Mouse (Mus musculus): ENCODE results near the gene Fgf22. TPM values are rescaled to one million over a fixed set of nuclear protein-coding genes. Genes with fewer than 3 reads are reported as not detected.
"Not testable (repeated sequence)": the region's sequence is repeated elsewhere in the genome, so short reads cannot be mapped to it uniquely, and the experiment has no call there.

Gene Fgf22
- total RNA-seq, 2 experiments from 2014 or later = not detected

DNA sequence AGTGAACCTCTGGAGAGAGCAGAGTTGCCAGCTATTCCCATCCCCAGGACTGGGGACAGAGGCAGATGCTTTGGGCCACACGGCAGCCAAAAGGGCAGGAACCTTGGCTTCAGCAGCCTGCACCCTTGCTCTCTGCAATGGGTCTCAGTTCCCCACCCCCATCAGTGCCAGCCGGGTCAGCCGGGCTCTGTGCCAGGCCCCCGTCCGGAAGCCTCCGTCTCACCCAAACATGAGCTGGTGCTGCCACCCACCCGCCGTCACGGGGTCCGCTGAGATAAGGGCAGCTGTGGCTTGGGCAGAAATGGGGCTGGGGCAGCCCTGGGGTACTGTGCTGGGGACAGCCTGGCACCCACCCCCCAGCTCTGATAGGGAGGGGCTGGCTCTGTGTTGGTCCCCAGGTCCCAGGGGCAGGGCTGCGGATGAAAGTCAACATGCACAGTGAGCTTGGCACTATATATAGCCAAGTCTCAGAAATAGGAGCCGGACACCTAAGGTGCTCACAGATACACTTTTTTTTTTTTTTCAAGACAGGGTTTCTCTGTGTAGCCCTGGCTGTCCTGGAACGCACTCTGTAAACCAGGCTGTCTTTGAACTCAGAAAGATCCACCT lies 25.4 kb upstream of the Fgf22 start:
- DNase-seq (ENCODE audit: low spot score in 2 of 2) = no peak

DNA sequence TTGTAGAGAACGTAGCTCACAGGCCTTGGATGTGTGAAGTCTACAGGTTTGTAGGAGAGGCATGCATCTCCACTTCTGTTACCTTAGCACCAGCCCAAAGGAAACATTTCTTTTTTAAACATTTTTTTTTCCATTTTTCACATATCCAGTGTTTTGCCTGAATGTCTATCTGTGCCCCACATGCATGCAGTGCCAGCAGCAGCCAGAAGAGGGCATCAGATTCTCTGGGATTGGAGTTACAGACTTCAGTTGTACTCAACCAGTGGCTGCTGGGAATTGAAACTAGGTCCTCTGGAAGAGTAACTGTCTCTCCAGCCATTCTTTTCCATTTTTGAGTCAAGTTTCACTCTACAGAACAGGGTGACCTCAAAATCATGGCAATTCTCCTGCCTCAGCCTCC lies 22.4 kb upstream of the Fgf22 start:
- no peak for DNase-seq (ENCODE audit: low spot score in 2 of 2)

DNA sequence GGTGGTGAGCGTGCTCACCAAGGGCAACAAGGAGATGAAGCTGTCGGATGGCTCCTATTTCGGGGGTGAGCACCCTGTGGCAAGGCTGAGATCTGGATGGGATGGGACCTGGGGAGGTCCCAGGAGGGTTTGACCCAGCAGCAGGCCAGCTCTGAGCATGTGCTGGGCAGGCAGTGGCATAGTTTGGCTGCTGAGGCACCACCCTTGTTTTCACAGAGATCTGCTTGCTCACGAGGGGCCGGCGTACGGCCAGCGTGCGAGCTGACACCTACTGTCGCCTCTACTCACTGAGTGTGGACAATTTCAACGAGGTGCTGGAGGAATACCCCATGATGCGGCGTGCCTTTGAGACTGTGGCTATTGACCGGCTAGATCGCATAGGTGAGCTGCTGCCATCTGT lies 21.0 kb upstream of the Fgf22 start:
- DNase-seq (ENCODE audit: low spot score in 2 of 2) = no peak

DNA sequence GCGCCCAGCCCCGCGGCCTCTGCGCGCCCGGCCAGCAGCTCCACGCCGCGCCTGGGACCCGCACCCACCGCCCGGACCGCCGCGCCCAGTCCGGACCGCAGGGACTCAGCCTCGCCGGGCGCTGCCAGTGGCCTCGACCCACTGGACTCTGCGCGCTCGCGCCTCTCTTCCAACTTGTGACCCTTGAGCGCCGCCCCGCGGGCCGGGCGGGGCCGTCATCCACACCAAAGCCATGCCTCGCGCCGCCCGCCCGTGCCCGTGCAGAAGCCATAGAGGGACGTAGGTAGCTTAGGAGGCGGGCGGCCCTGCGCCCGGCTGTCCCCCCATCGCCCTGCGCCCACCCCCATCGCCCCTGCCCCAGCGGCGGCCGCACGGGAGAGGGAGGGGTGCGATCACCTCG lies 19.5 kb upstream of the Fgf22 start:
- no peak for DNase-seq (ENCODE audit: low spot score in 2 of 2)

DNA sequence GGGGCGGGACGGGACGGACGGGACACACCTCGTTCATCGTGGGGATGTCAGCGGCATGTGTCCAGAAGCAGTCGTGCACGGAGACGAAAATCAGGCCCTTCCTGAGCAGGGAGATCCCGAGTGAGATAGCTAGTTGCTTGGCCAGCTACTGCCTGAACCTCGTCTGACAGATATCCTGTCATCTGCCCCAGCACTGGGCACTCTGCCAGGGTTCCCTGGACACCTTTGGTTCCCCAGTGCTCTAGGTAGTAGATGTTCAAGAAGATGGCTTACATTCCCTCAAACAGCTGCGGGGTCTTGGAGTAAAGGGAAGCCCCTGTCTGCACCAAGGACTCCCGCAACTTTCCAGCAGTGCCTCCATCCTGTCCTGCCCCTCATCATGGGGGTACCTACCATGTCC lies 18.2 kb upstream of the Fgf22 start:
- no peak for DNase-seq (ENCODE audit: low spot score in 2 of 2)

DNA sequence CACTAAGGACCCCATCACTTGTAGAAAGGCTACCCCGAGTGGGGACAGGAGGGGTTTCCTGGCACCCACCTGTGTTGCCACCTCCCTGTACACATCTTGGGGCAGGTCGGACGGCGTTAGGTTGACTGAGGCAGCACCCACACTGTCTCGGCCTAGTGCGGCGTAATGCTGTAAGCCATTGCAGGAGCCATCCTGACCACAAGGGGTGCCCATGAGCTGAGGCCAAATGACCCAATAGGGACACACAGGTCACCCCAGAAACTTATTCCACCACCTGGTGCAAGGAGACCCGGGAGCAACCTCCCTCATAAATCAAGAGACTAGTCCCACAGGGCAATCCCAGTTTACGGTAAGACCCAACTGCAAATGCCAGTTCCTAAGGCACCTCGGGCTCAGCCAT lies 16.6 kb upstream of the Fgf22 start:
- no peak for DNase-seq (ENCODE audit: low spot score in 2 of 2)

DNA sequence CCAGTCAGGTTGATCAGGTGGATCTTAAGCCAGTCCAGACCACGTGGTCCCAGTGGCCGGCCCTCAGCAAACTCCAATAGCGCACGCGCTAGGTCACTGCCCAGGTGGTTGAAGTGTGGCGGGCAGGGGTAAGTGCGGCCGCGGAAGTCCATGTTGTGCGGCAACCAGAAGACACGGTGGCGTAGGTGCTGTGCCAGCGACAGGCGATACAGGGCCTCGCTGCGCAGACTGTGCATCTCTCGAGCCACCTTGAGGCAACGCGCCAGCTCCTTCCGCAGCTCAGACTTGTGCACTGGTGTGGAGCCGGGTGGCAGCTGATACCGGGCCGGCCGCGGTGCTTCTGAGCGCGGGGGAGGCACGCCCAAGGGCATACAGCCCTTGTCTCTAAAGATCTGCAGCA lies 15.6 kb upstream of the Fgf22 start:
- no peak for DNase-seq (ENCODE audit: low spot score in 2 of 2)

DNA sequence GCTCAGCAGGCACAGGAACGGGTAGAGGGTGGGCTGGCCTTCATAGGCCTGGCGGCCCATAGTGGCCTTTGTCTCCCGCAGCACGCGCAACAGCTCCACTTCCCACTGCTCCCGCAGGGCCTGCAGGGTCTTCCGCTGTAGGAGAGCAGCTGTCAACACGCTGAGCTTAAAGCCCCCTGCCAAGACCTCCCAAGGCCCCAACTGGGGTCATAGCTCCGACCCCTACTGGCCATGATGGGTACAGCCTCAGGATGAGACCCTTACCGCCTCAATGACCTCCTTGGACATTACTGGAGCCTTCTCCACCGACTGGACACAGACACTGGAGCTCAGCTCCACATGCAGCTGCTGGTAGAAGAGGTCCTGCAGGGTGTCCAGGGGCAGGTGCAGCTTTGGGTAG lies 14.0 kb upstream of the Fgf22 start:
- DNase-seq (ENCODE audit: low spot score in 2 of 2) = no peak

DNA sequence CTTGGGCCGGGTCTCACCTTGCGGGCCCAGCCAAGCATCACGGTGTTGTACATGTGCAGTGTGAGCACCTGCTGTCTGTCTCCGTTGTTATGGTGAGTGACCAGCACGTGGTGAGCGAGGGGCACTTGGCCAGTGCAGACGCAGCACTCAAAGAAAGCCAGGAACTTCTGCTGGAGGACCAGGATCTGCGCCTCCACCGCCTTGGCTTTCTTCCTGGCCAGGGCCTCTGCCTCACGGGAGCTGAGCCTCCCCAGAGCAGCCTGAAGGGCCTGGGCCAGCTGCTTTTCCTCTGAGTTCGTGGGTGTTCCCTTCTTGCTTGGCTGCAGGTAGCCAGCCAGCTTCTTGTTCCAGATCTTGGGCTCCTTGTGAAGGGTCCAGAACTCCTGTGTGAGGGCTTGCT lies 11.7 kb upstream of the Fgf22 start:
- no peak for DNase-seq (ENCODE audit: low spot score in 2 of 2)

DNA sequence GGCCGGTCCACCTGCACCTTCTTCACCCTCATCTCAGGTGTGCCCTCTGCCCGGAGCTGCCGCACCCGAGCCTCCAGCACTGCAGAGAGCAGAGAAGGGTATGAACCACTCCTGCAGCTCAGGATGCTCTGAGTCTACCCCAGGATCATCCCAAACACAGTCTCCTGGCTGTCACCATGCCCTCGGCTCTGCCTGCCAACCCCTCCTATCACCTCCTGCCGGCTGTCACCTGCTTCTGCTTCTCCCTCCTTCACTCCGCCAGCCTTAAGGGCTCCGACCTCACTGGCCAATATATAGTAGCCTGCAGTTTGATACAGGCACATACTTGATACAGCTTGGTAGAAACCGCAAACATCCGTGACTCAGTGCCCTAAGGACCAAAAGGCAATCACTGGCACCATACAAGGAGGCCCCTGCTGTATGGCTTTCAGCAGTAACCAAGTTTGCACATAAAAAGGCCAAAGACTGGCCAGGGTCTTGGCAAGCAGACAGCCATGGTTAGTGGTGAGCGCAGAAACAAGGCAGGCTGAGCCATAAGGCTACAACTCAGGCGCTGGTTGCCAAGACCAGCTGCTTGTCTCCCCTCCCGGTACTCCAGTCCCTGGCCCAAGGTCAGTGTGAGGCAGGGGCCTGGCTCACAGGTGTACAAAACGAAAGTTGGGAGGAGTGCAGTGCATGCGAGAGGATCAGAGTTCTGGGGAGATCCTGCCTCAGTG lies 11.1 kb upstream of the Fgf22 start:
- no peak for DNase-seq (ENCODE audit: low spot score in 2 of 2)

DNA sequence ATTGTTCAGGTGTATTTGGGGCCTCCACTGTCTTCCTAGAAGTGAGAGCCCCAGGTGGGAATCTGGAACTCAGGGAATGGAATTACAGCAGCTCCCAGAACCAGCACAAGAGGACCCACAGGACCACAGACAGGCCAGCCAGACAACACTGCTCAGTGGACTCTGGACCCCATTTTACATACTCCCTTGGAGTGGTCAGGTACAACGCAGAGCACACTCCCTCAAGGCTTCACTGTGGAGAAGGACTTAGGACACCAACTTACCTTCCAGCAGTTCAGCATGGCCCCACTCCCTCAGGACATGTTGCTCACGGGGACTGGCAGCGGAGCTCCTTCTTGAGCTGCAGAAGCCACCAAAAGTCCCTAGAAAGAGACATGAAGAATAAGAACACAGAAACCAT lies 9.5 kb upstream of the Fgf22 start:
- DNase-seq (ENCODE audit: low spot score in 2 of 2) = no peak

DNA sequence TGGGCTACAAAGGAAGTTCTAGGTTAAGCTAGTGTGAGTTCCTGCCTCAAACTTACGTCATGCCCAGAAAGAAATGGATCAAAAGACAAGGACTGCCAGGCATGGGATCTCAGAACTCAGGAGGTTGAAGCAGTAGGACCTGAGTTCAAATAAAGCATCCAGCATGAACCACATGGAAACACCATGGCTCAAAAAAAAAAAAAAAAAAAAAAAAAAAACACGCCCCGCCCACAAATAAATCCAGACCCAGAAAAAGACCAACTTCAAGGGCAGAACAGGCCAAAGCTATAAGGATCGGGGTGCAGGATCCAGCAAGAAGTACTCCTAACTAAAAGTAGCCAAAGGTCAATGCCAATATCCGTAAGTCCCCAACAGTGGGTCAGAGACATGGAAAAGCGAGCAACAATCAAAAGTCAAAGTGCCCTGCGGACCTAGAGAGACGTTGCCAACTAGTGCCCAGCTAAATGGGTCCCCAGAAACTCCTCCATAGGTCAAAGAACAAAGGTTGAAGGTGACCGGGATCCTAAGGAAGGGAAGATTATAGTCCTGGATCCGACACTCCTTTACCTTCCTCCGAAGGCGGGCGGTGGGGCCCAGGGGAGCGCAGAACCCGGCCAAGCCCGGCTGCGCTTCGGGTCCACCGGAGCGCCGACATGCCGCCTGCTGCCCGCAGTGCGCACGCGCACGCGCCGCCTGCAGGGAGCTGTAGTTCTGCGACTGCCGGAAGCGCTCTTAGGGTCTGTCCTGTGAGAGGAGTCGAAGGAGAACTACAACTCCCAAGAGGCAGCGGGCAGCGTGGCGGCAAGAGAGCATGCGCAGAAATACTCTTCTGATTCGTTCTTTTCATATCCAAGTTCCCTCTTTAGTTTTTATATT lies 8.7 kb upstream of the Fgf22 start, which contains the start of gene Polrmt:
Polrmt (minus strand) TSS at position 684 of the 876 bp plus-strand sequence.
- DNase-seq (ENCODE audit: low spot score in 2 of 2) = peak; percentile 72 to 87

DNA sequence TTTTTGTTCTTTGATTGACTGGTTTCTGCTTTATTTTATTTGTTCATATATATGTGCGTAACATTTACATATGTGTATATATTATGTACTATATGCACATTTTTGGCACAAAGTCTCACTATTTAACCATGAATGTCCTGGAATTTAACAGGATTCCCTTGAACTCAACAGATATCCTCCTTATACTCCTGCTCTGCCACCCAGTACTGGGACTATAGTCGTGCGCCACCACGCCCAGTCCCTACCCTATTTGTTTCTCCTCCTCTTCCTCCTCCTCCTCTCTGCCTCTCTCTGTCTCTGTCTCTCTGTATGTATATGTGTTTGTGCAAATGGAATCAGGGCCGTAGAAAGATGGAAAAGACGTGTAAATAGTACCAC lies 8.1 kb upstream of the Fgf22 start:
- no peak for DNase-seq (ENCODE audit: low spot score in 2 of 2)

DNA sequence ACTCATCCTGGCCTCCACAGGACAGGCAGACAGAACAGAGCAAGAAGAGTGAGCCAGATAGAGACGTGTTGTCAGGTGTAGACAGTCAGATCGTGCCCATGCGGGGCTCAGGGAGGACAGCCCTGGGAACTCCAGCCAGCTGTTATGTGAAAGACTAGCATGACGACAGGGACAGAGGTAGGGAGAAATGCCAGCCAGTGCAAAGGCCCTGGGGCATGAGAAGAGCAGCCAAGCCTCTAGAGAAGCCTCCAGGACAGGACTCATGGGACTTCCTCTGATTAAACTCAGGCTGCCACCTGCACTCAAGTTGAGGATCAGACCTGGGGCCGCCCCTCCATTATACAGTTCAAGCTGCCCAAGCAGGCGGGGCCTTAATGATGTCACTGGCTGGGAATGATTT lies 6.4 kb upstream of the Fgf22 start:
- no peak for DNase-seq (ENCODE audit: low spot score in 2 of 2)

DNA sequence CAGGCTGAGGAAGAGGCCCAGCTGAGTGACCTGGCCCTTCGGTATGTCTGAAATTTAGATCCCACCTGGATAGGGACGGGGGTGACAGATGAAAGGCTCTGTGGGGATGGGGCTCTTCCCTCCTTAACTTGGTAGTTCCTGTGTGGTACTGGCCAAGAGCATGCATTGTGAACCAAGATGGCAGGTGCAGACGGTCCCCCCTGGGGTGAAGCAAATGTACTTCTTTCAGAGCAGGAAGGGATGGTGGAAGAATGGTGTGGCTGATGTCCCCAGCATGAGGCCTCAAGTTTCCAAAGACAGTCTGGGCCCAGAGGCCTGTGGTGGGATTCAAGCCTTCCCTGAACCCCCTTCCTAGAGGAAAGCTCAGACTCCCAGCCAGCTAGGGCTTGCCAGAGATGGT lies 978 bp downstream of the Fgf22 start:
- no peak for DNase-seq (ENCODE audit: low spot score in 2 of 2)

DNA sequence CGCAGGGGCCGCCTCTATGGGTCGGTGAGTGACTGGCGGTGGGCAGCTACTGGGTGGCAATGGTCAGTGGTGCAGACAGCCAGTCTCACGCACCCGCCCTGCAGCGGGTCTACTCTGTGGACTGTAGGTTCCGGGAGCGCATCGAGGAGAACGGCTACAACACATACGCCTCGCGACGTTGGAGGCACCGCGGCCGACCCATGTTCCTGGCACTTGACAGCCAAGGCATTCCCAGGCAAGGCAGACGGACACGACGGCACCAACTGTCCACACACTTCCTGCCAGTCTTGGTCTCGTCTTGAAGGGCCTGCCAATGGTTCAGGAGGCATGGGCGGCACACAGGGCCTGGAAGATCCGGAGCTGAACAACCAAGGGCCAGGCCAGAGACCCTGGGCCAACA lies 1.8 kb downstream of the Fgf22 start:
- no peak for DNase-seq (ENCODE audit: low spot score in 2 of 2)

DNA sequence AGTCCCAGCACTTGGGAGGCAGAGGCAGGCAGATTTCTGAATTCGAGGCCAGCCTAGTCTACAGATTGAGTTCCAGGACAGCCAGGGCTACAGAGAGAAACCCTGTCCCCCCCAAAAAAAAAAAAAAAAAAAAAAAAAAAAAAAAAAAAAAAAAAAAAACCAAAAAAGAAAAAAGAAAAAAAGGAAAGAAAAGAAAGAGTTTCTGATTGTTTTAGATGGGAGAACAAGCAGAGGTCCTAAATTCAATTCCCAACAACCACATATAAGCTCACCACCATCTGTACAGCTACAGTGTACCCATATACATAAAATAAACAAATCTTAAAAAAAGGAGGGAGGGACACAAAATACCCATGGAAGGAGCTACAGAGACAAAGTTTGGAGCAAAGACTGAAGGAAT lies 4.8 kb downstream of the Fgf22 start:
- not testable (repeated sequence) for DNase-seq (ENCODE audit: low spot score in 2 of 2)

DNA sequence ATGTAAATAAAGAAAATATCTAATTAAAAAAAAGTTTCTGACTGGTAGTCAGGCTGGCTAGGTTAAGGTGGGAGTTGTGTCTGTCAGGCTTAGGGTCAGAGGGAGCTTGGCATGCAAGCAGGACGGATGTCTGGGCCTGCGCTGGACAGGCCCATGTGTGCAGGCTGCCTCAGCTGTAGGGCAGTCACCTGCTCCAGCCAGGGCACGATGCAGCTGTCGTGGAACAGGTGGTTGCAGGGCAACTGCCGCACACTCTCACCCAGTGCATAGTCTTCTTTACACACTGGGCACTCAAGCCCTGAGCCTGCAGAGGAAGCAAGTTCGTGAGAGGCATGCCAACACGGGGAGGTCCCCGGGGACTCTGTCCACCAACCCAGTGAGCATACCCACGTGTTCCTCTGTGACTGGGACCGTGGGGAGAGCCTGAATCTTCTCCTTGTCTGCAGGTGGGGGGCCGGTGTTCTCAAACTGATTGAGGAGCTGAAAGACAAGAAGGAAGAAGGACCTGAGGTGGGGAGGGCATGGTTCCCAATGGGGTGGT lies 5.8 kb downstream of the Fgf22 start:
- DNase-seq (ENCODE audit: low spot score in 2 of 2) = no peak

DNA sequence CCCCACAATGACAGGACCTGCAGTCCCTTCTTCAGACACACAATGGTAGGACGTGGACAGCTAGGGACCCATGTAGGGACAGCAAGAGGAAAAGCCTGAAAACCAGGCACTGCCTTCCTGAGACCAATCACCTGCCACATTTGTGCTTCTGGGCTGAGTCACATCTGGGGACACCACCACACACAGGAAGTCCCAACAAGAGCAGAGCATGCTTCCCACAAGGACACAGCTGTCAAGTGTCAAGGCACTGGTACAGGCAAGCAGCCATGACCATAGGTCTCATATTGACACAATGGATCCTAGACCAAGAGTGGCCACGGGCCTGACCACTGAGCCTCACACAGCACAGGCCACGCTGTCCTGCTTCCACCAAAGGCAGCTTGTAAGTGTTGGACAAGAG lies 8.0 kb downstream of the Fgf22 start:
- no peak for DNase-seq (ENCODE audit: low spot score in 2 of 2)

DNA sequence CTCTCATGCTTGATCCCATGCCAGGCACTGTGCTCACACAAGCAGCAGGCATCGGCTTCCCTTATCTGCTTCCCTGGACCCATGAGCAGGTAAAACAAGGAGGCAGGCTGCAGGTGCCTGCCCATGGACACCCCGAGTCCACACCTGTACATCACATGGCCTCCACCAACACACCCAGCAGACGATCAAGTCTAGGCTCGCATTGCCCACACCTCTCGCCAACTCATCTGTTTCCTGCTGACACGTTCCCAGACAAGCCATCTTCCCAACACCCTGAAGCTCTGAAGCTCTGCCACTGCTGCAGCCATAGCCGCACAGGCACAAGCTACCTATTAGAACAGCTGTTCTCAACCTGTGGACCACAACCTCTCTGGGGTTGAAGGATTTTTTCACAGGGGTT lies 9.4 kb downstream of the Fgf22 start:
- no peak for DNase-seq (ENCODE audit: low spot score in 2 of 2)

DNA sequence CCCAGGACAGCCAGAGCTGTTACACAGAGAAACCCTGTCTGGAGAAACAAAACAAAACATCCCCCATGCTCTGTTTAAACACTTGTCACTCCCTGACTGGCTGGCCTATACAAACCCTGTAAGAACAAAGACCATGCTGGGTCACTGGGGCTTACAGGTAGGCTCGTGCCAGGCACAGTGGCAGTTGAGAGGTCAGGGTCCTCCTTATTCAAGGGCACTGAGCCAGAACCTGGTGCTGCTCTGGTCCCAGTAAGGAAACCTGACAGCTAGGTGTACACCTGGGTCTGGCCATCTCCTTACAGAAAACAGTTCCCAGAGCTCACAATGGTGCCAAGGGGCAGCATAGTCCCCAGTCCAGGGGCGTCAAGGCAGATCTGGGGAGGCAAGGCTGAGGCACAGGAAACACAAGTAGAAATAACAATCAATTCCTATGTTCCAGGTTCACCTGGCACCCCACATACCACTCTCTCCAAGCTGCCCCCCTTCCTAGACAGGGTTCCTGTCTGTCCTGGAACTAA lies 10.4 kb downstream of the Fgf22 start:
- DNase-seq (ENCODE audit: low spot score in 2 of 2) = no peak

DNA sequence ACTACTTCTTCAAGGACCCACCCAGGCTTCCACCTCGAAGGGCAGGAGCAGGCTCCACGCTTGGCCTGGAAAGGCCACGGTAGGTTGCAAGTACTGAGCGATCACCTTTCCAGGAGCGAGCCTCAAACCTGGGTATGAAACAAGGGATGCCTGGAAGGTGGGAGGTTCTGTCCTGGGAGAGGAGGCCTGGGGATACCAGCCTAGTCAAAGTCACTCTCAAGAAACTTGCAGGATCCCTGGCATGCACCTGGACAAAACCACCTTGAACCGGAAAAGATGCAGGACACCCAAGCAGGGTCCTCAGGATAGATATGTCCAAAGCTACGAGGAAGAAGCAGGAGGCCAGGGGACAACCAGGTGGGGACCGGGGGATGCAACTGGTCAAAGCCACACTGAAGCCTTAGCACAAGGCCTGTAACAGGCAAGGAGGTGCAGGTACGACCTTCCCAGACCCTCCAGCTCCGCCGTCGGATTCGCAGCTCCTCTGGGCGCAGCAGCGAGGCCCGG lies 11.2 kb downstream of the Fgf22 start:
- DNase-seq (ENCODE audit: low spot score in 2 of 2) = no peak
